Mouse (Mus musculus): ENCODE measurements at regions not wholly inside any gene's neighbourhood (a gene's known extent, or its start where the extent isn't known, plus 50 kb on each side); places are given as distances from the start of the nearest gene placed in this dataset.

DNA sequence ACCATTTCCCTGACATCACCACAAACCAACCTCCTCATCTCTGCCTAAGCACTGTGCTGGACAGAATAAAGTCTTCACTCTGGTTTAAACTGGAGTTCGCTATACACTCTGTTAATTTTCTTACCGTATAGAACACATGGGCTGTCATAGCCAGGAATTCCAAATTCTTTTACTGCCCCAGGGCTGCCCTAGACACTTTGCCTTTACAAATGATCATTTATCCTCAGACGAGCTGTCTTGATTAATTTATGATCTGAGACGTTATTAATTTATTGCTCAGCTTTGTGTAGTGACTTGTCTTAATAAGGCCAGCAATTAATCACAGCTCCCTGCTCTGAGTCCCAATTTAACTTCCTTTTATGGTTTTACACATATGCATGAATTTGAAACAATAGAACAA is 125.2 kb upstream of the Lnx1 start:
- no peaks in the 10 kb centered on the region for H3K36me3 ChIP-seq (ENCODE audit: control insufficient read depth, insufficient read depth, low read length, poor library complexity, severe bottlenecking)
- DNase-seq (ENCODE audit: low read depth, low spot score) = no peak
- H3K27me3 ChIP-seq (ENCODE audit: control insufficient read depth, insufficient read depth, low read length, poor library complexity, severe bottlenecking) = no peaks in the 10 kb centered on the region

GRCm38 (mm10) chr5:74825517-74826254 is 123.0 kb upstream of the Lnx1 start:
- H3K36me3 ChIP-seq (ENCODE audit: control insufficient read depth, insufficient read depth, low read length, poor library complexity, severe bottlenecking) = no peaks in the 10 kb centered on the region
- no peaks in the 10 kb centered on the region for H3K27me3 ChIP-seq (ENCODE audit: control insufficient read depth, insufficient read depth, low read length, poor library complexity, severe bottlenecking)
- DNase-seq (ENCODE audit: low read depth, low spot score) = no peak

DNA sequence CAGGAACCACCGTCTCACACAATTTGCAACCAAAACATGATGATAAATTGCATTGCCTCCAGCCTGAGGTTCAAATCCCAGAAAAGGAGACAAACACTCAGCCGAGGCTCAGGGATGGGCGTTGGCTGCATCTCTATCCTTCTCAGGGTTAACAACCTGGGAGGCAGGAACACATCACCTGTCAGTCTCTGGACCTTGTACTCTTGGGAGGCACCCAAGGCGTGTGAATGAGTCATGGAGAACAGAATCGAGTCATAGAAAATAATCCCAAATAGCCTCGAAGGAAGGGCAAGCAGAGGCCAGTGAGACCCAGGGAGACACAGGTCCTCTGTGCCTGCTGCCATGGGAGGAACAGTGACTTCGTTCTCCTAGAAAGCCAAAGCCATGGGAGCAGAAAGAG is 121.0 kb upstream of the Lnx1 start:
- H3K27me3 ChIP-seq (ENCODE audit: control insufficient read depth, insufficient read depth, low read length, poor library complexity, severe bottlenecking) = no peaks in the 10 kb centered on the region
- no peak for DNase-seq (ENCODE audit: low read depth, low spot score)
- H3K36me3 ChIP-seq (ENCODE audit: control insufficient read depth, insufficient read depth, low read length, poor library complexity, severe bottlenecking) = no peaks in the 10 kb centered on the region

DNA sequence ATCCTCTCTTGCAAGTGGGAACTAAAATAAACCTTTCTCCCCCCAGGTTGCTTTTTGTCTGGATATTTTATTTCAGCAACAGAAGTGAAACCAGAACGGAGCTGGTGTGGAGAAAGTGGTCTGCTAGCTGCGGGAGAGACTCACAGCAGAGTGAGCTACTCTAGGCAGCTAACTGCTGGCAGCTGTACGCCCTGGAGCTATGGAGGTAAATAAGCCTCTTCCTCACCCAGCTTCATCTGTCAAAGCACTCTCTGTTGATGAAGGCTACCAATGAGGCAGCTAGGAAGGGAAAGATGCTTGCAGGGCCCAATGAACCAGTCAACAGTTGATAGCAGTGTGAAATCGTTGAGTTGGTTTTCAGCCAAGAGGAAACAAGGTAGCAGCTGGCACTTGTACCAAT is 119.3 kb upstream of the Lnx1 start:
- no peak for DNase-seq (ENCODE audit: low read depth, low spot score)
- no peaks in the 10 kb centered on the region for H3K27me3 ChIP-seq (ENCODE audit: control insufficient read depth, insufficient read depth, low read length, poor library complexity, severe bottlenecking)
- H3K36me3 ChIP-seq (ENCODE audit: control insufficient read depth, insufficient read depth, low read length, poor library complexity, severe bottlenecking) = no peaks in the 10 kb centered on the region

GRCm38 (mm10) chr5:74816523-74816922 is 113.8 kb upstream of the Lnx1 start:
- Histone ChIP-seq H3K27me3 (ENCODE audit: control insufficient read depth, insufficient read depth, low read length, poor library complexity, severe bottlenecking) (no peaks in the 10 kb centered on the region), H3K36me3 (ENCODE audit: control insufficient read depth, insufficient read depth, low read length, poor library complexity, severe bottlenecking) (no peaks in the 10 kb centered on the region)
- DNase-seq (ENCODE audit: low read depth, low spot score) = no peak

- no peaks in the 10 kb centered on the region for H3K36me3 ChIP-seq (ENCODE audit: control insufficient read depth, insufficient read depth, low read length, poor library complexity, severe bottlenecking)
- no peaks in the 10 kb centered on the region for H3K27me3 ChIP-seq (ENCODE audit: control insufficient read depth, insufficient read depth, low read length, poor library complexity, severe bottlenecking)
- no peak for DNase-seq (ENCODE audit: low read depth, low spot score)
These were observed 110.7 kb upstream of the Lnx1 start for GRCm38 (mm10) chr5:74813396-74813795.

DNA sequence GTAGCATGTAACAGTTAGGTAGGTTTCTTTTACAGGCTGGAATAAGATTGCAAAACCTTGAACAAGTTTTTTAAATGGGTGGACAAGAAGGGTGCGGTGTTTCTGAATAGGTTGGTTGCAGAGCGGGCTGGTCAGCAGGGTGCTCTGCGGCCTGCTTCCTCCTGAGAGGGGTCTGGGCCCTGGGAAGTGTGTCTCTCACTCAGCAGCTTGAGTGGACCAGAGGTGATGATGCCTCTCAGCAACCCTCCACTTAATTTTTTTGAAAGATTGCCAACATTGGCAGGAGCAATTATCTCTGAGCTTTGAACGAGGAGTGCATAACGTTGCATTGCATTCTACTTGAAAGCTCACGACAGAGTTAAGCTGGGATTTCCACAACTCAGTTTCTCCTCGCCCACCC is 108.3 kb upstream of the Lnx1 start:
- Histone ChIP-seq H3K27me3 (ENCODE audit: control insufficient read depth, insufficient read depth, low read length, poor library complexity, severe bottlenecking) (no peaks in the 10 kb centered on the region), H3K36me3 (ENCODE audit: control insufficient read depth, insufficient read depth, low read length, poor library complexity, severe bottlenecking) (no peaks in the 10 kb centered on the region)
- no peak for DNase-seq (ENCODE audit: low read depth, low spot score)

GRCm38 (mm10) chr5:74807581-74808221 is 105.0 kb upstream of the Lnx1 start:
- no peak for DNase-seq (ENCODE audit: low read depth, low spot score)
- Histone ChIP-seq H3K27me3 (ENCODE audit: control insufficient read depth, insufficient read depth, low read length, poor library complexity, severe bottlenecking) (no peaks in the 10 kb centered on the region), H3K36me3 (ENCODE audit: control insufficient read depth, insufficient read depth, low read length, poor library complexity, severe bottlenecking) (no peaks in the 10 kb centered on the region)

DNA sequence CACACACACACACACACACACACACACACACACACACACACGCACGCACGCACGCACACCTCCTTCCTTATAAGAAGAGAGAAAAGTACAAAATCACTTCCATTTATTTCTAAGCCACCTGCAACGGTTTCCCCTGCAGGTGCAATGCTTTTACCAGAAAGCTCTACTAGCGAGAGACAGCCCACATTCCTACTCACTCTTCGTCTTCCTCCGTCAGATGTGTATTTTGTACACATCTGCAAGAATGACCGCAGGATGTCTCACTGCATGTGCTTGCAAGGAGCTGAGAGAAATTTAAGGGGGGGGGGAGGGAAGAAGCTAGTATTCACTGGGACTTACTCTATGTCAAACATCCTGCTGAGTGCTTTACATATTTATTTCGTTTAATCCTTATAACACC is 99.2 kb upstream of the Lnx1 start:
- Histone ChIP-seq H3K27me3 (ENCODE audit: control insufficient read depth, insufficient read depth, low read length, poor library complexity, severe bottlenecking) (no peaks in the 10 kb centered on the region), H3K36me3 (ENCODE audit: control insufficient read depth, insufficient read depth, low read length, poor library complexity, severe bottlenecking) (no peaks in the 10 kb centered on the region)
- DNase-seq (ENCODE audit: low read depth, low spot score) = no peak

GRCm38 (mm10) chr5:74800351-74800750 is 97.6 kb upstream of the Lnx1 start:
- no peak for DNase-seq (ENCODE audit: low read depth, low spot score)
- H3K36me3 ChIP-seq (ENCODE audit: control insufficient read depth, insufficient read depth, low read length, poor library complexity, severe bottlenecking) = no peaks in the 10 kb centered on the region
- no peaks in the 10 kb centered on the region for H3K27me3 ChIP-seq (ENCODE audit: control insufficient read depth, insufficient read depth, low read length, poor library complexity, severe bottlenecking)

GRCm38 (mm10) chr5:74796421-74797067 is 93.8 kb upstream of the Lnx1 start:
- Histone ChIP-seq H3K27me3 (ENCODE audit: control insufficient read depth, insufficient read depth, low read length, poor library complexity, severe bottlenecking) (no peaks in the 10 kb centered on the region), H3K36me3 (ENCODE audit: control insufficient read depth, insufficient read depth, low read length, poor library complexity, severe bottlenecking) (no peaks in the 10 kb centered on the region)
- DNase-seq (ENCODE audit: low read depth, low spot score) = peak; percentile 17

DNA sequence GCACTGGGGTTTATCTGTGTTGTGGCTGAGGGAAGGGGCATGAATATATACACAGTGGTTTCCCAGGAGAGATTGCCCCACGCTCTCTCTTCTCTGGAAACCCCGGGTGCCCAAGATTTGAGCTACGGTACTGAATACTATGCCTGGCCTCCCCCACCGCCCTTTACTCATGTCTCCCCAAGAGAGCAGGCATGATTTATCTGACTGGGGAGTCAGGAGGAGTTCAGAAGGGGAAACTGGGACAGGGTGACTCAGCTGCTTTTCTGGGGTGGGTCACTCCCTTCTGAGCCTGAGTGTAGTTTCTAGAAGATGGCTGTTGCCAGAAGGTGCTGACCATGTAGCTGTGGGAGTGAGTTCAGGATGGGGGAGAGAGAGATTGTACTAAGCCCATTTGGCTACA is 92.0 kb upstream of the Lnx1 start:
- DNase-seq (ENCODE audit: low read depth, low spot score) = no peak
- no peaks in the 10 kb centered on the region for H3K27me3 ChIP-seq (ENCODE audit: control insufficient read depth, insufficient read depth, low read length, poor library complexity, severe bottlenecking)
- no peaks in the 10 kb centered on the region for H3K36me3 ChIP-seq (ENCODE audit: control insufficient read depth, insufficient read depth, low read length, poor library complexity, severe bottlenecking)

GRCm38 (mm10) chr5:74793431-74793830 is 90.7 kb upstream of the Lnx1 start:
- no peaks in the 10 kb centered on the region for H3K36me3 ChIP-seq (ENCODE audit: control insufficient read depth, insufficient read depth, low read length, poor library complexity, severe bottlenecking)
- no peaks in the 10 kb centered on the region for H3K27me3 ChIP-seq (ENCODE audit: control insufficient read depth, insufficient read depth, low read length, poor library complexity, severe bottlenecking)
- DNase-seq (ENCODE audit: low read depth, low spot score) = no peak

- no peak for DNase-seq (ENCODE audit: low read depth, low spot score)
- Histone ChIP-seq H3K36me3 (ENCODE audit: control insufficient read depth, insufficient read depth, low read length, poor library complexity, severe bottlenecking) (no peaks in the 10 kb centered on the region), H3K27me3 (ENCODE audit: control insufficient read depth, insufficient read depth, low read length, poor library complexity, severe bottlenecking) (no peaks in the 10 kb centered on the region)
These were observed 90.2 kb upstream of the Lnx1 start for GRCm38 (mm10) chr5:74792936-74793335.

GRCm38 (mm10) chr5:74792301-74792700 is 89.6 kb upstream of the Lnx1 start:
- DNase-seq (ENCODE audit: low read depth, low spot score) = no peak
- Histone ChIP-seq H3K36me3 (ENCODE audit: control insufficient read depth, insufficient read depth, low read length, poor library complexity, severe bottlenecking) (no peaks in the 10 kb centered on the region), H3K27me3 (ENCODE audit: control insufficient read depth, insufficient read depth, low read length, poor library complexity, severe bottlenecking) (no peaks in the 10 kb centered on the region)

Measured in splenic B cell, adult 2 months (primary cell).